Mouse (Mus musculus): ENCODE measurements around the gene Acd. TPM values are rescaled to one million over a fixed set of nuclear protein-coding genes. Genes with fewer than 3 reads are reported as not detected.

Gene Acd
- polyA plus RNA-seq, 1 experiment from 2014 or later: 71.5 TPM

GRCm38 (mm10) chr8:105657641-105658040 lies 43.3 kb downstream of the Acd start:
- ATAC-seq (ENCODE audit: insufficient number of reproducible peaks, low FRiP score, low TSS enrichment, low read depth): no peak
- no peak overlapping the region for H3K4me3 ChIP-seq (ENCODE audit: low read depth, low read length)
- no peak overlapping the region for H3K9ac ChIP-seq (ENCODE audit: low read length)
- H3K36me3 ChIP-seq (ENCODE audit: control insufficient read depth, insufficient read depth, low read length): no peaks in the 10 kb centered on the region
- no peaks in the 10 kb centered on the region for H3K9me3 ChIP-seq (ENCODE audit: control insufficient read depth, low read length)
- H3K27ac ChIP-seq (replicated peaks; ENCODE audit: low read depth, low read length): no peak overlapping the region
- DNase-seq (ENCODE audit: low spot score): no peak
- no peak overlapping the region for H3K4me2 ChIP-seq (ENCODE audit: low read depth, severe bottlenecking)
- no peaks in the 10 kb centered on the region for H3K4me1 ChIP-seq (ENCODE audit: control insufficient read depth, insufficient read depth, low read length)
- H3K27me3 ChIP-seq (ENCODE audit: control insufficient read depth, insufficient read depth, low read length): no peaks in the 10 kb centered on the region

- DNase-seq (ENCODE audit: low spot score) (no peak), ATAC-seq (ENCODE audit: insufficient number of reproducible peaks, low FRiP score, low TSS enrichment, low read depth) (no peak)
- Histone ChIP-seq H3K27ac (replicated peaks; ENCODE audit: low read depth, low read length) (no peak overlapping the region), H3K9ac (ENCODE audit: low read length) (no peak overlapping the region), H3K36me3 (ENCODE audit: control insufficient read depth, insufficient read depth, low read length) (peaks cover 10% of the 10 kb centered on the region), H3K4me1 (ENCODE audit: control insufficient read depth, insufficient read depth, low read length) (no peaks in the 10 kb centered on the region), H3K9me3 (ENCODE audit: control insufficient read depth, low read length) (no peaks in the 10 kb centered on the region), H3K4me2 (ENCODE audit: low read depth, severe bottlenecking) (no peak overlapping the region), H3K4me3 (ENCODE audit: low read depth, low read length) (no peak overlapping the region), H3K27me3 (ENCODE audit: control insufficient read depth, insufficient read depth, low read length) (no peaks in the 10 kb centered on the region)
- WGBS: 98% methylated on average over 1 of the region's 1 CpGs
These were observed 52.0 kb downstream of the Acd start for GRCm38 (mm10) chr8:105648929-105649328.

Other genes with a start within 250 kb of the Acd start
- 15.0 and 17.8 TPM in 2 replicates for gene Tppp3, start 229.6 kb downstream of the Acd start, polyA plus RNA-seq (2014; fragmentation: Nextera tagmentation; extraction: Ambion mirVana)
- gene Zdhhc1, start 204.2 kb downstream of the Acd start, polyA plus RNA-seq (2014; fragmentation: Nextera tagmentation; extraction: Ambion mirVana): 19.6 and 24.0 TPM in 2 replicates
- 64.2 and 71.0 TPM in 2 replicates for gene Hsd11b2, start 182.3 kb downstream of the Acd start, polyA plus RNA-seq (2014; fragmentation: Nextera tagmentation; extraction: Ambion mirVana)
- gene Atp6v0d1, start 135.1 kb downstream of the Acd start, polyA plus RNA-seq (2014; fragmentation: Nextera tagmentation; extraction: Ambion mirVana): 71.7 and 81.5 TPM in 2 replicates
- 13.1 and 14.1 TPM in 2 replicates for gene Ripor1, start 95.8 kb downstream of the Acd start, polyA plus RNA-seq (2014; fragmentation: Nextera tagmentation; extraction: Ambion mirVana)
- 128 and 131 TPM in 2 replicates for gene Ctcf, start 64.5 kb downstream of the Acd start, polyA plus RNA-seq (2014; fragmentation: Nextera tagmentation; extraction: Ambion mirVana)
- 0.73 and 1.6 TPM in 2 replicates for gene Agrp, start 63.7 kb downstream of the Acd start, polyA plus RNA-seq (2014; fragmentation: Nextera tagmentation; extraction: Ambion mirVana)
- gene Carmil2, start 14.8 kb downstream of the Acd start, polyA plus RNA-seq (2014; fragmentation: Nextera tagmentation; extraction: Ambion mirVana): 0.45 and 0.73 TPM in 2 replicates
- 14.6 TPM in 2 replicates for gene Pard6a, start within 50 bp of the Acd start, polyA plus RNA-seq (2014; fragmentation: Nextera tagmentation; extraction: Ambion mirVana)
- 0.12 TPM in 1 of 2 replicates, not detected in the other for gene 4933405L10Rik, start 6.6 kb upstream of the Acd start, polyA plus RNA-seq (2014; fragmentation: Nextera tagmentation; extraction: Ambion mirVana)
- gene Enkd1, start 7.1 kb upstream of the Acd start, polyA plus RNA-seq (2014; fragmentation: Nextera tagmentation; extraction: Ambion mirVana): 42.3 and 44.3 TPM in 2 replicates
- gene Gfod2, start 57.6 kb upstream of the Acd start, polyA plus RNA-seq (2014; fragmentation: Nextera tagmentation; extraction: Ambion mirVana): 22.8 and 25.8 TPM in 2 replicates
- 17.0 and 17.3 TPM in 2 replicates for gene Ranbp10, start 126.2 kb upstream of the Acd start, polyA plus RNA-seq (2014; fragmentation: Nextera tagmentation; extraction: Ambion mirVana)
- gene Tsnaxip1, start 126.6 kb upstream of the Acd start, polyA plus RNA-seq (2014; fragmentation: Nextera tagmentation; extraction: Ambion mirVana): 0.14 and 0.15 TPM in 2 replicates
- 48.8 and 55.2 TPM in 2 replicates for gene Cenpt, start 152.2 kb upstream of the Acd start, polyA plus RNA-seq (2014; fragmentation: Nextera tagmentation; extraction: Ambion mirVana)
- gene Thap11, start 154.0 kb upstream of the Acd start, polyA plus RNA-seq (2014; fragmentation: Nextera tagmentation; extraction: Ambion mirVana): 73.4 and 77.6 TPM in 2 replicates
- gene Nutf2, start 159.5 kb upstream of the Acd start, polyA plus RNA-seq (2014; fragmentation: Nextera tagmentation; extraction: Ambion mirVana): 327 and 371 TPM in 2 replicates
- 44.2 and 51.3 TPM in 2 replicates for gene Edc4, start 179.8 kb upstream of the Acd start, polyA plus RNA-seq (2014; fragmentation: Nextera tagmentation; extraction: Ambion mirVana)
- gene Nrn1l, start 192.5 kb upstream of the Acd start, polyA plus RNA-seq (2014; fragmentation: Nextera tagmentation; extraction: Ambion mirVana): 0.43 and 0.78 TPM in 2 replicates
- gene Pskh1, start 199.3 kb upstream of the Acd start, polyA plus RNA-seq (2014; fragmentation: Nextera tagmentation; extraction: Ambion mirVana): 27.8 and 28.9 TPM in 2 replicates
- gene Ctrl, start 232.8 kb upstream of the Acd start, polyA plus RNA-seq (2014; fragmentation: Nextera tagmentation; extraction: Ambion mirVana): 1.1 and 1.5 TPM in 2 replicates
- 24.6 and 28.4 TPM in 2 replicates for gene Psmb10, start 237.3 kb upstream of the Acd start, polyA plus RNA-seq (2014; fragmentation: Nextera tagmentation; extraction: Ambion mirVana)
- 1.2 and 1.3 TPM in 2 replicates for gene Lcat, start 242.3 kb upstream of the Acd start, polyA plus RNA-seq (2014; fragmentation: Nextera tagmentation; extraction: Ambion mirVana)